Mouse (Mus musculus): ENCODE data around the gene Rgs9bp.
A peak's percentile ranks its signal among the peaks of the same experiment; 100 is the strongest.

Rgs9bp gene

DNA sequence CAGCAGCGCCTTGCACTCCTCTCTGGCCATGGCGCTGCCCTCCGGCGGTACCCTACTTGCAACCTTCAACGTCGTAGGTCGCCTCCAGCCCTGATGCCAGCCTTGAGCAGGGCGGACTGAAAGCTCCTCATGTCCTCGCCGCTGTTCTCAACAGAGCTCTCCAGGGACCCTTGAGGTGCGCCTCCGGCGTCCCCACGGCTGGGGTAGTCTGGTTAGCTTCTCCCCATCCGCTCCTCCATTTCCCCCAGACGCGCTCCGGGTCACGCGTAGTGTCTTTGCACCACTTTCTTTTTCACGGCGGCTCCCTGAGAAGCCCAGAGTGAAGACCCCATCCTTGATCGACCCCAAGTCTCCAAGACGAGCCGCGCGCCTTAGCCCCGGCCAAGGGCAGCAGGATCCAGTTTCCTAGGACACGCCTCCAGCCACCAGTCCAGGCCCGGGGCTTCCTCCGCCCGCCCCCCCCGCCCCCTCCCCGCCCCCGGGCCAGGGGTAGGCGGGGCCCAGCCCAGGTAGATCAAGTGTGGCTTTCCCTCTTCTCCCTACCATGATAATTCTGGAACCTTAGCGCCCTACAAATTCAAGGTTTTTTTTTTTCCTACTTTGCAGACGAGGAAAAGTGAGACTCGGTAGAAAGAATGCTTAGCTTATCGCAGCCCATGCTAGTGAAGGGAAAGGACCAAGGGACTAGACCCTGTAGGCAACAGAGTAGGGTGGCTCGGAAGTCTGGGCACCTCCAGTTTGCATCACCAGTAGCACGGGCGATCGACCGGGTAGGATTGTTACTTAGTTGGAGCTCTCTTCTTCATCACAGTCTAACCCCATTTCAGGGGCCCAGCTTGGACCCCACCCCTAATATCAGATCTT, at the start of gene Rgs9bp:
Gene Rgs9bp (minus strand): TSS at position 392 of the 864 bp plus-strand sequence.
- DNase-seq (ENCODE audit: low read depth, low spot score), result peak; percentile 87

DNA sequence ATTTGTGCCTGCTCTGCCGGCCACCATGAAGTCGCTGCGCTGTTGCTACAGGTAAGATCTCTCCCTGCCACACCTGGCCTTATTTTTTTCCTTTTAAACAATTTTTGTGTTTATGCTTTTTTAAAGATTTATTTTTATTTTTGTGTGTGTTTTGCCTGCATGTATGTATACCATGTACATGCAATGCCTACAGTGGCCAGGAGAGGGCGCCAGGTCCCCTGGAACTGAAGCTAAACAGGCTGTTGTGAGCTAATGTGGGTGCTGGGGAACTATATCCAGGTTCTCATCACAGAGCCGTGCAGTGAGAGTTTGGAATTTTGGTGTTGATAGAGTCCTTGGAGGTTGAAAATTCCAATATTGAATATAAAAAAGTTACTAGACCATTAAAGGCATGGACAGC, 43.1 kb upstream of the Rgs9bp start:
- DNase-seq (ENCODE audit: low read depth, low spot score), result peak; percentile 62

DNA sequence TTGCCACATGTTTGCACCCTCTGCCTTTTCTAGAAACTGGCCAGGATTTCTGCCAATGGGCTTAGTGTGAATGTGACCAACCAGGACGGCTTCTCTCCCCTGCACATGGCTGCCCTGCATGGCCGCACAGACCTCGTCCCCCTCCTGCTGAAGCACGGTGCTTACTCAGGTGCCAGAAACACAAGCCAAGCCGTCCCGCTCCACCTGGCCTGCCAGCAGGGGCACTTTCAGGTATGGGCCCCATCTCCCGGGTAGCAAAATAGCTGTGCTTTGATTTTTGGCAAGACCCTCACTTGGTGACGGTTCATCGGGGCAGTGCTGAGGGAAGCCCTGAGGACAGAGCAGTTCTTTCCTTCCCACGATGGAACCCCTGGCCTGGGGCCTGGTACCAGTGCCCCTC, 42.0 kb upstream of the Rgs9bp start:
- DNase-seq (ENCODE audit: low read depth, low spot score), result no peak

DNA sequence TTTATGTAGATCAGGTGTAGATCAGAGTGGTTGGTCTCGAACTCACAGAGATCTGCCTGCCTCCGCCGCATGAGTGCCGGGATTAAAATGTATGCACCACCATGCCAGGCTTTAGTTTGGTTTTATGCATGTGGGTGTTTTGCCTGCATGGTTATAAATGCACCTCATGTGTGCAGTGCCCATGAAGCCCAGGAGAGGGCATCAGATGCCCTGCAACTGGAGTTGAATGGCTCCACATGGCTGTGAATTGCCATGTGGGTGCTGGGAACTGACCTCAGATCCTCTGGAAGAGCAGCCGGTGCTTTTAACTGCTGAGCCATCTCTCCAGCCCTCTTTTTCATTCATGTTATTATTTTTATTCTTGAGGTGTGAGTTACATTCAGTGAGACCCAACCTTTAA, 40.7 kb upstream of the Rgs9bp start:
- DNase-seq (ENCODE audit: low read depth, low spot score), result peak; percentile 68

DNA sequence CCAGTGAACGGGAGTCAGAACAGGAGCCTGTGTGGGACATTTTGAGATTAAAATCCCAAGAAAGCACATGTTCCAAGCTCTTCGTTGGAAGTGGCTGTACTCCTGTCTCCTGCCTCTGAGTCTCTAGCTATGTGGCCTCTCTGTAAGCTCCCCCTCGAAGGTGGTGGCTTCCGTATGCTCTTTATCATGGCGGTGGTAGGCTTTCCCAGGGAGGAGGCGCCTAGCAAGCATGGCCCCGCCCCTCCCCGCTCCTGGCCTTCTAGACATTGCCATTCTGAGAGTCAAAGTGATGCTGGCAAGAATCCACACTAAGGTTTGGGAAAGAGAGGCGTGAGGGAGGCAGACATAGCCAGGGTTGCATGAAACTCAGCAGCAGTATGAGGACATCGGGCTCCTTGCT, 37.2 kb upstream of the Rgs9bp start:
- peak; percentile 59 for DNase-seq (ENCODE audit: low read depth, low spot score)

DNA sequence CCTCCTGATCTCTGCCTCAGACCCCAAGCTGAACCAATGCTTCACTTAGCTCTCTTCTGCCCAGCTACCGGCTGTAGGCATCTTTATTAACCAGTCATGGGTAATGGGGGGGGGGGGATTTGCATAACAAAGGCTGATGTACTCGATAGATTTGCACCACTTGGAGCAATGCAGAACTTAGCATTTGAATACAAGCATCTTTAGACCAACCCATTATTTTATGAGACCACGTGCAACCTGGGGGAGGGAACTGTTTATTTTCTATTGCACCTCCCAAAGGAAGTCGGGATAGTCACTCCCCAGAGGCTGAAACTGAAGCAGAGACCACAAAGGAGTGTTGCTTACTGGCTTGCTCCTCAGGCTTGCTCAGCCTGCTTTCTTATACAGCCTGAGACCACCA, 32.1 kb upstream of the Rgs9bp start:
- peak; percentile 86 for DNase-seq (ENCODE audit: low read depth, low spot score)

DNA sequence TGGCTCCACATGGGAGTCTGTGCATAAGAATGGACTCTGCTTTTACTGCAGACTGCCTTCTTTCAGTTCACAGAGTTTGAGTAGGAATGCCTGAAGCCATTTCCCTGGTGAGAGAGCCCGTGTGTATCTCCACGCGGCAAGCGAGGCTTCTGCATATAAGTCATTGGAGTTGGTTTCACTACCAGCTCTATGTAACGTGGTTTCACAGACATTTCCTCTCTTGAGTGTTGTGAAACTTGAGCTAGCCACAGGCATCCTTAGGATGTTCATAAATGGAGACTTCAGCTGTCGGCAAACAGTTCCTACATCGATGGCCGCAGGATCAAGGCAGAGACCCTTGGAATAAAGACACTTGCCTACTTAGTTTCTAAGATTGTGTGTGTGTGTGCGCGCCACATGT, 23.9 kb upstream of the Rgs9bp start:
- no peak for DNase-seq (ENCODE audit: low read depth, low spot score)

DNA sequence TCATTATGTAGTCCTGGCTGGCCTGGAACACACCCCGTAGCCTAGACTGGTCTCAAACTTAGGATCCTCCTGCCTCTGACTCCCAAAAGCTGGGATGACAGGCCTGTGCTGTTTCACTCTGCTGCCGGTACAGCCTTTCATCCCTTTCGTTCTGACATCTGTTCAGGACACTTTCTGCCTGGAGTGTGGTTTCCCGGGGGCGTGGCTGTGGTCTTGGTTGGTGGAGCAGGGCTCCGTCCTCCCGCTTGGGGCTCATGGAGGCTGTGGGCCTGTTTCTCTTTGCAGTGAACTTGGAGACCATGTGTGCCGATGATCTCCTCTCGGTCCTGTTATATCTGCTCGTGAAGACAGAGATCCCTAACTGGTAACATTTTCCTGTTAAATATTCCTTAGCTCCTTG, 21.4 kb upstream of the Rgs9bp start:
- DNase-seq (ENCODE audit: low read depth, low spot score), result no peak

DNA sequence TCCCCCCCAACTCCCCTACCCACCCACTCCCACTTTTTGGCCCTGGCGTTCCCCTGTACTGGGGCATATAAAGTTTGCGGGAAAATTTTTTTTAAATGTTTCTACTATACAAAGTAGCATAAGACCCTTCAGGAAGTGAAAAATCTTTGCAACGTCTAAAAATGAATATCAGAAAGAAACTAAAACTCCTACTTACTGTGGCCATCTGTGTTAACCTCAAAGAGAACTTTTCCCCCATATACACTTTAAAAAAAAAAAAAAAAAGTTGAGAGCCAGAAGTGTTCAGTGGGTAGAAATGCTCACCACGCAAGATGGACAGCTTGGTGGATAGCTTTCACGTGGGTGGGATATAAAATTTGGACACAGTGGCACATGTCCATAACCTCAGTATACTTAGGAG, 17.4 kb upstream of the Rgs9bp start:
- no peak for DNase-seq (ENCODE audit: low read depth, low spot score)

DNA sequence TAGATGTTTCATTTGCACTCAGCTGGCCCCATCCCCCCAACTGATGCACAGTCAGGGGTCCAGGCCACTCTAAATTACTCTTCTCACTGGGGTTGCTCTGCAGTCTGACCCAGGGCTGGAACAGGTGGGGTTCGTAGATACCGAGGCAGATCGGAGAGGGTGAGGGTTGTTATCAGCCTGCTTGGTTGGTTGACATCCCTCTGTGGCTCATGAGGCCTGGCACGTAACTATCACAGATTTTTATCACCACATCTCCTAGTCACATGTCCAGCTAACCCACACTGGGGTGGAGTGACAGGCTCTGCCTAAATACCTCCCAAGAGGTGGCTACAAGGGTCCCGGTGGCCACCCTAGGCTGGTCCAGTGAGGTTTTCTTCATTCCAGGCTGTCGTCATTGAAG, 15.7 kb upstream of the Rgs9bp start:
- no peak for DNase-seq (ENCODE audit: low read depth, low spot score)

DNA sequence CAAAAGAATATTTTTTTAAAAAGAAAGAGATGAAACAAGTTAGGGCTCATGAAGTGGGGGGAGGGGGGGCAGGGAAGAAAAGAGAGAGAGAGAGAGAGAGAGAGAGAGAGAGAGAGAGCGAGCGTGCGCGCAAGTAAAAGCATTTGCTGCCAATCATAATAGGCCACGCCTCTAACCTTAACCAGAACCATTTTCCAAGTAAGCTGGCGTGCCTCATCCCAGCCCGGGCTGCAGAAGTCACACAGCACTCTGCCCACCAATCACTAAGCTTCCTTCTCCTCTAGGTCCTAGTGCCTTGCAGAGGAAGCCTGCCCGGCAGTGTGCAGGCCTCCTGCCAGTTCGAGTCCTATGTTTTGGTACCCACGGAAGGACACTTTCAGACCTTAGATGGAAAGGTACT, 14.6 kb upstream of the Rgs9bp start:
- peak; percentile 66 for DNase-seq (ENCODE audit: low read depth, low spot score)

DNA sequence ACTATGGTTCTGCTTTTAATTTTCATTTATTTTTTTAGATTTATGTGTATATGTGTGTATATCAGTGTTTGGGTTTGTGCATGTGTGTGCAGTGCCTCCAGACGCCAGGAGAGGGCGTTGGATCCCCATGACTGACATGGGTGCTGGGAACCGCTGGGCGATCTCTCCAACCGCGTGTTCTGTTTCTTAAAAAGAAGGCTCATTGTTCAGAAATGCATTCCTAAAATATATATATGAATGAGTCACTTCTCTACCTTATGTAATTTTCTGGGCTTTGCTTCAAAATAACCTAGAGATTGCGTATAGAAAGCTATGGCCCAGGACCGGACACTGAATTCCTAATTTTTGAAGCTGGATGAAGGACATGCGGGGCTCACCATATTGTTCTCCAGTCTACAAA, 14.1 kb upstream of the Rgs9bp start:
- DNase-seq (ENCODE audit: low read depth, low spot score), result peak; percentile 61

DNA sequence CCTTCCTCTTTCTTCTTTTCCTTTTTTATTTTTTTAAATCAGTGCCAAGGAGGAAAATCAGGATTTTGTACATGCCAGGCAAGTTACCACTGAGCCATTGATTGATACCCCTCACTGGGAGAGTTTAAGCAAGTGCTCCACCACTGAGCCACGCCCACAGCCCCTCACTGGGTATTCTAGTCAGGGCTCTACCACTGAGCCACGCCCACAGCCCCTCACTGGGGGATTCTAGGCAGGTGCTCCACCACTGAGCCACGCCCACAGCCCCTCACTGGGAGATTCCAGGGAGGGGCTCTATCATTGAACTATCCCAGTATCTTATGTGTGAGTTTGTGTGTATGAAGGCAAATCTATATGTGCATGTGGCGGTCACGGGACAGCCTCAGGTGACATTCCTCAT, 8.9 kb upstream of the Rgs9bp start:
- peak; percentile 81 for DNase-seq (ENCODE audit: low read depth, low spot score)

DNA sequence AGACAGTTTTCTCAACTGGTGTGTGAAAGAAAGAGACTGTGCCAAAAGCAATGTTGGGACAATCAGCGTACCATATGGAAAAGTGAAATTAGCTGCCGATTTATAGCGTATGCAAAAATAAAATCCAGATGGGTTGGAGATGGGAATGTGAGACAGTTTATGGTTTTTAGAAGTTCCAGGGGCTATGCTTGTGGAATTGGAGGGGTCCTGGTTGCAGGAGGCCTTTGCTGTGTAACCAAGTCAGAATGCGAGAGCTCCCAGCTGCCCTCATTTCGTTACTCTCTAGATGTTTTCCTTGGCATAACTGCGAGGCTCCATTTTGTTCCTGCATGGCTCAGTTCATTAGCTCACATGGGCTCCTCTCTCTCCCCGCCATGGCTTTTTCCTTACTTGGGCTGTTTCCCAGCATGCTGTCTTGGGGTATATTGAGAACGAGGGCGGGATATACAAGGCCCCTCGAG, 5.4 kb upstream of the Rgs9bp start:
- DNase-seq (ENCODE audit: low read depth, low spot score), result no peak

DNA sequence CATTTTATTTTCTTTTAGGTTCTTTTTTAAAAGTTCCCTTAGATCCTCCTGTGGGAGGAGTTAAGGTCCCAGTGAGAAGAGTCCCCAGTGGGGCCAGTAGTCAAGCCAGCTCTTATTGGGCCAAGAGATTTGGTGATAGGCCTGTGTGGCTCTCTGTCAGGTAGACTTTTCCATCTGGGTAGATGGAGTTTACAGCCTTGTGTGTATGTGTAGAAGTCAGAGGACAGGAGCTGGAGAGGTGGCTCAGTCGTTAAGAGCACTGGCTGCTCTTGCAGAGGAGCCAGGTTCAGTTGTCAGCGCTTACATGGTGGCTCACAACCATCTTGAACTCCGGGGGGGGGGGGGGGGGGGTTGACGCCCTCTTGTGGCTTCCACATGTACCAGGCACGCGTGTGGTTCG, 4.1 kb upstream of the Rgs9bp start:
- no peak for DNase-seq (ENCODE audit: low read depth, low spot score)

DNA sequence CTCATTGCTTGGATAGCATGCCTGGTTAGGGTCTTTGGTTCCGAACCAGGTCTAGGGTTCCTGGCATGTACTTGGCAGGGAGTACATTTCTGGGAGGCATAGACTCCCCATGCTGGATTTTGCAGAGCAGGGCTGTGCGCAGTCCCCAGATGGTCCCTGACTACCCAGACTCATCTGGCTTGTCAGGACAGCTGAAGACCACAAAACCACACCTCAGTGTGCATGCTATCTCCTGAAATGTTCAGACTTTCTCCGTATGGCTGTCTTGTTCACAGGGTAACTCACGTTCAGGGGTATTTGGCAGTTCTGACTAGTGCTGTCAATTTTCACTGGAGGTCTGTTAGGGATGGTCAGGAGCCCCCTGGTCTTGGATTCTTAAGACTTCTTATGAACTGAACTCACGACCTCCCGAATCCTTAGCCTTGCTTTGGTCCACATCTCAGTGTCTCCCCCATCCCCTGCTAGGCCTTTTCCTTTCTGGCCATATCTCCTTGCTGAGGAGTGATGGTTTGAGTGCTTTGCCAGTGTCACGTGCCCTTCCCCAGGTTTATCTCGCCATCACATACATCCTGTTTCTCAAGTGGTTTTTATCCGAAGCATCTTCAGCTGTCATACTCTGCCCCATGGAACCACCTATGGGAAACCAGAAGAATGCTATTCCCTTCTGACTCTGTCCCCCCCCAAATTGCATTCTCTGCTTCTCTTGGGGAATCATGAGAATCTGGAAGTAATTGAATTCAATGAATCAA, 3.5 kb upstream of the Rgs9bp start:
- DNase-seq (ENCODE audit: low read depth, low spot score), result no peak

DNA sequence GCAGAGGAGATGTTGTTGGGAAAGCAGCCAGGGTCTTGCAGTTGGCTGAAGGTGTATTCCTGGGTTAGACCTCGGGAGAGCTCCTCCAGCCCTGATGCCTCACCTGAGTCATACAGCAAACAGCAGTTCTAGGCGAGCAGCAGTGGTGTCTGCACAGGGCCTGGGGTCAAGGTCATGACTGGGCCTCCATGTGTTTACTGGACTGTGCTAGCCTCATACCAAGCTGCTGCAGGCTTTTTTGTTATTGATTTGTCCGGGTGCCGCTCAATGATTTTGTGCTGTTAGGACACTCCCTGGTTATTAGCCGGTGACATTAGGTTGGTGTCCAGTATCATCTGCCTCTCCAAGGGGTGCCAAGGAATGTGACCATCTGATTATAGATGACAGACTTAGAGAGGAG, 2.3 kb upstream of the Rgs9bp start:
- no peak for DNase-seq (ENCODE audit: low read depth, low spot score)

DNA sequence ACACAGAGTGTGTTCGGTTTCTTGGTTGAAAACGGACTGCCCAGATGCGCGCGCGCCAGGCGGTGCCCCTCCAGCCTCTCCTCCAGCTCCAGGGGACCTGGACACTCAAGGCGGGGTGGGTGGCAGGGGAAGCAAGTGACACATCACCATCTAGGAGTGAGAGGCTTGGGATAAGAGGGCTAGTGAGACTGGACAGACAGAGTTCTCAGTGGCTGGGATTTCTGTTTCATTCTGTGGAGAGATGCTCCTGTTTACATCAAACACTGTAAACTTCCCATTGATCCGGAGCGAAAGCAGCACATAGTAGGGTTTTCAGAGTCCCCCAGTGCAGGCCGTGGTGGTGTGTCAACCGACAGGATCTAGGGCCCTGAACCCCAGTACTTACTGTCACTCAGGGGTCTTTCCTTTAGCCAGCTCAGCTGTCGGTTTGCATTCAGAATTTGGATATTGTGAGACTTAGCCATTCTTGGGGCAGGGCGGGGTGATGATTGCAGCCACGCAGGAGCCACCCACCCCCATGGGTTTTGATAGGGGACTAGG, 1.6 kb upstream of the Rgs9bp start:
- no peak for DNase-seq (ENCODE audit: low read depth, low spot score)

DNA sequence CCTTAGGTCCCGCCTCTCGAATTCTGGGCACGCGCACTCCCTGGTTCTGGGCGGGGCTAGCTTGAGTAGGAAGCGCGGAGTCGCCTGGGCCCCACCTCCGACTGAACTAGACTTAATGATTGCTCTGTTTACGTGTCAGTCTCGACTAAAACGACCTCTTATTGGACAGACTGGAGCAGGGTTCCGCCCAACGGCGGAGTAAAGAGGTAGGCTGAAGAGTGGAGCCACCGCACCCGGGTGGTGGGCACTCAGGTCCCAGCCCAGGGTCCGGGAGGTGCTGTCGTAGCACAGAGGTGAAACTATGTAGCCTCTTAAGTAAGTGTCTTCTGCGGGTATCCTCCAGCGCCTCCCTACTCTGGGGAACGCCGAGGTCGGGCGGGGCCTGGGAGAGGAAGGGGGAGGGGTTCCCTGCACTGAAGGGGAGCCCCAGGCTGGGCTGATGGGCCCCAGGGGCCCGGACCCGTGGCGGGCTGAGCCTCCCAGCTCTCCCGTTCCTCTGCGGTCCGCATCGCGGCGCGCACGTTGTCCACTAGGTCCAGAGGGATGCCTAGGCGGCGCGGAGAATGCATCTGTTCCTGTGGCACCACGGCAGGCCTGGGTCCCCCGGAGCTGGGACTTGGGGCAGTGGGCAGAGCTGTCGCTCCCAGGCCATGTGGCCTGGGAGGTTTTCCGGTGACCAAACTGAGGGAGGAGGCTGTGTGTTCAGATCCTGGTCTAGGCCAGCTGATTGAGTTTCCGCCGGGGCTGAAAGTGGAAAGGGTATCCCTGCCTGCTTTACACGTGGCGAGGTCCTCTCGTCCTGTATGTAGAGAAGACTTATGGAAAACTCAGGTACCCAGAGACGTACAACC, 898 bp upstream of the Rgs9bp start, which contains the start of gene Ankrd27:
Gene Ankrd27 (plus strand): TSS at position 190 of the 851 bp plus-strand sequence.
- DNase-seq (ENCODE audit: low read depth, low spot score), result peak; percentile 99

DNA sequence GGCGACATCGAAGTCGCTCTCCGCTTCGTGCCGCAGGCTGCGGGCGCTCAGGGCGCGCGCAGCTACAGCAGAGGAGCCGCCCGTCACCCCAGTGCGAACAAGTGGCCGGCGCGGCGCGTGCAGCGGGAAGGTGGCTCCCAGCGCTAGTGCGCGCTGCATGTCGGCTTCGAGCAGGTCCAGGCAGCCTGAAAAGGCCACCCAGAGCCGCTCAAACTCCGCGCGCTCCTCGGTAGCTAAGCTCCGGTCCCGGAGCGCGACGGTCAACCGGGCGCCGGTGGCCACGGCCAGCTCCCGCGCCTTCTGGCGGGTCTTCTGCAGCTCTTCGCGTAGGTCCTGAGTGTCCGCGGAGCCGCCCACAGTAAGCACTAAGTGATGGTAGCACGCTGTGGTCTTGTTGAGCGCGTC, 594 bp downstream of the Rgs9bp start:
- peak; percentile 59 for DNase-seq (ENCODE audit: low read depth, low spot score)

DNA sequence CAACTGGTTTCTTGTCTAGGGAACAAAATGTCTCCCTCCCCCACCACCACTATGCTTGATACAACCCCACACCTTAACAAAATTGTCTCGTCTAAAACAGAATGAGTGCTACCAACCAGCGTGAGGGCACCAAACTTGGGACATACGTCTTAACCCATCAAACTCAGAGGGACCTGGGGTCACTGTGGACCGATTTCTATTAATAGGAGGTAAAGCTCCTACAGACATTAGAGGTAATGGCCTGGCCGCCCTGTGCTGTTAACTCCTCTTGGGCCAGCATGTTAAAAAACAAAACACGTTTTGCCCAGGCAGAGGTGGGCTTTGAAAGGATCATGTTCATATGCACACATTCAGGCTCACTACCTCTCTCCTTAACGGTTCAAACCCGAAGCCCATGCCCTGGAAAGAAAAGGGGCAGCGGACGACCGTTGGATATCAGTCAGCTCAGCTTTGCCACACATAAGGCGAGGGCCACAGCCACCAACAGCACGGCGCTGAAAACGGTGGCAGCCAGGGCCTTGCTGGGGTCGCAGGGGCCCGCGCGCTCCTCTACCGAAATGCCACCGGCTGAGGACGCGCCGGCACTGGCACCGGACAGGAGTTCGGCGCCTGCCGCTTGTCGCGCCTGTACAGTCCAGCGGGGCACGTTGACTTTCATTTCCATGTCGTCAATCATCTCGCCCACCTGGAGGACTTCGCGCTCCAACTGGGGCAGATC, 1.2 kb downstream of the Rgs9bp start:
- DNase-seq (ENCODE audit: low read depth, low spot score), result no peak
